Mouse (Mus musculus) lung, postnatal 0 days (tissue): ENCODE measurements around the gene Mapk10.

ENCODE experiments used
- CTCF ChIP-seq: IDR thresholded peaks from 2 replicates; pipeline ENCODE4 v1.5.1; 2016; ENCODE audit warnings: antibody characterized with exemption, mild to moderate bottlenecking
- EP300 ChIP-seq: IDR thresholded peaks from 2 replicates; pipeline ENCODE4 v1.6.1; 2016; ENCODE audit warnings: antibody characterized with exemption, mild to moderate bottlenecking, control low read depth

- TF ChIP-seq CTCF (no peak), EP300 (no peak)
These were observed 20.7 kb upstream of the Mapk10 start for GRCm38 (mm10) chr5:103231822-103232221.
